Comparison of ENCODE assay signal across 12 mouse cellular contexts in the genomic region with DNA sequence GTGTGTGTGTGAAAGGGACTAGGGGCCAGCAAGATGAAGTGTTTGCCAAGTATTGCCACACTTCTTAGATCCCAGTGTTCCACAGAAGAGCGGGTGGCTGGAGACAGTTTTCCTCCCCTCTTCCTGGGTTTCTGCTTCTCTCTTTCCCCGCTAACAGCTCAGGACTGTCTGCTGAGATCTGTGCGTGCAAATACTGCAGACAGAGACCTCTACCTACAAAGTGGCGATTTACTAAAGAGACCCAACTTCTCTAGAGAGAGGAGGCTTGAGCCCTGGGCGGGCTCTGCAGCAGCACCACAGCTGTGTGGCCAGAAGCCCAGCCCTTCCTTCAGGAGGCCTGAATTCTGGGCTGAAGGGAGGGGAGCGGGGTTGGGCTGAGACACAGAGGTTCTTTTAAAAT. TPM values are rescaled to one million over a fixed set of nuclear protein-coding genes. Genes with fewer than 3 reads are reported as not detected.
DNase-seq lines count a peak whose midpoint lies in the region; ATAC-seq and TF ChIP-seq lines count a peak whose summit lies in the region.
"Had no signal": no experiment of that assay in that cellular context is flagged by ENCODE, and none has a peak within 500 bp of the region (broad histone marks: within the 10 kb centered on the region; RNA-seq: fewer than 3 reads in every experiment).

No protein-coding gene starts in this region.

- no peaks in the 10 kb centered on the region for H3K9me3 ChIP-seq in lung, embryonic 15.5 days

- DNase-seq in heart, adult 11 months = peak; percentile 96
- DNase-seq in heart, postnatal 25 days (ENCODE audit: low spot score) = no peak
- DNase-seq in lung, postnatal 14 days = no peak
- DNase-seq in cerebellum, postnatal 10 days = no peak
- DNase-seq in urinary bladder, adult 18-20 months (ENCODE audit: low spot score in 2 of 2) = no peak

- intact Hi-C loops in heart, postnatal 25 days (cut with DNase I) = no loop called here

- TF ChIP-seq CTCF in embryonic fibroblast, embryonic 13.5 days (IDR thresholded peaks at IDR 0.05; ENCODE audit: borderline replicate concordance, insufficient read depth, low read length) = no peak

- peak overlapping the region; percentile 58 for H3K4me3 ChIP-seq in lung, embryonic 15.5 days
- H3K4me3 ChIP-seq in embryonic fibroblast, embryonic 13.5 days (ENCODE audit: insufficient read depth, low read length) = no peak overlapping the region
- peak overlapping the region; percentile 78 for H3K4me3 ChIP-seq in myocyte

- H3K27me3 ChIP-seq in lung, embryonic 15.5 days = no peaks in the 10 kb centered on the region
- no peaks in the 10 kb centered on the region for H3K27me3 ChIP-seq in myocyte (ENCODE audit: control insufficient read depth, insufficient read depth, insufficient read length)

- H3K4me2 ChIP-seq in lung, embryonic 15.5 days = peak overlapping the region; percentile 83
- peak overlapping the region; percentile 83 for H3K4me2 ChIP-seq in myocyte (ENCODE audit: low read depth)

- ATAC-seq in lung, embryonic 15.5 days (ENCODE audit: borderline replicate concordance, extremely low read depth, low FRiP score, low TSS enrichment) = no peak
- ATAC-seq: CD4-positive, CD25-positive, alpha-beta regulatory T cell, adult 4 months; forebrain, embryonic 16.5 days; midbrain, embryonic 16.5 days had no signal

- peaks cover 44% of the 10 kb centered on the region for H3K4me1 ChIP-seq in lung, embryonic 15.5 days
- H3K4me1 ChIP-seq in embryonic fibroblast, embryonic 13.5 days (ENCODE audit: control insufficient read depth, insufficient read depth, low read length) = peaks cover 6% of the 10 kb centered on the region; the same call in 1 of the 2 replicates

- H3K9ac ChIP-seq in lung, embryonic 15.5 days = 0 out of 2 replicates have a peak overlapping the region, but pooled peaks have one; percentile 8
- H3K9ac ChIP-seq: liver, embryonic 14.5 days had no signal

- no peaks in the 10 kb centered on the region for H3K36me3 ChIP-seq in lung, embryonic 15.5 days
- H3K36me3 ChIP-seq in myocyte (ENCODE audit: control insufficient read depth, insufficient read depth) = peaks cover 5% of the 10 kb centered on the region

- H3K27ac ChIP-seq in lung, embryonic 15.5 days = peak overlapping the region; percentile 88
- peak overlapping the region; percentile 30 for H3K27ac ChIP-seq in embryonic fibroblast, embryonic 13.5 days (ENCODE audit: insufficient read depth, low read length)
- H3K27ac ChIP-seq: liver, embryonic 14.5 days had no signal

- H3ac ChIP-seq in myocyte (ENCODE audit: control insufficient read depth, insufficient read length) = no peak overlapping the region

- no peak for TF ChIP-seq POLR2A in embryonic fibroblast, embryonic 13.5 days (IDR thresholded peaks at IDR 0.05; ENCODE audit: low read depth, low read length)
- TF ChIP-seq POLR2A in myocyte (IDR thresholded peaks at IDR 0.05; ENCODE audit: insufficient read length, low read depth) = no peak

- peaks cover 73% of the 10 kb centered on the region for H3K79me2 ChIP-seq in myocyte (ENCODE audit: control insufficient read depth, insufficient read depth)

- WGBS in lung, embryonic 15.5 days = 27% methylated on average over 6 of the region's 6 CpGs

TF ChIP-seq in myocyte, 11 proteins besides CTCF, POLR2A, EP300 and RAD21:
- TF ChIP-seq REST (IDR thresholded peaks at IDR 0.05; ENCODE audit: insufficient read depth, insufficient read length) (no peak), E2F4 (IDR thresholded peaks at IDR 0.05; ENCODE audit: insufficient read depth) (no peak), CEBPB (IDR thresholded peaks at IDR 0.05; ENCODE audit: insufficient read depth, poor library complexity, severe bottlenecking) (0 out of 2 replicates have a peak, but pooled peaks have one; percentile 22)
TF ChIP-seq in myocyte: peak in this region for 1.

RNA-seq across cellular contexts. Expression of gene Csrp1, which starts 34.5 kb away (rescaled TPM):
- total RNA-seq in heart, postnatal 25 days (2021) = 10 to 100 TPM; 48.0 to 56.7 TPM
- polyA plus RNA-seq in lung, embryonic 15.5 days (2015; fragmentation: Nextera tagmentation; extraction: Ambion mirVana) = 275 and 280 TPM in 2 replicates
- 453 and 629 TPM in 2 replicates for polyA plus RNA-seq in embryonic fibroblast, embryonic 13.5 days (2011; ENCODE audit: insufficient read length, low read depth, missing spikeins)
- 219 TPM for polyA plus RNA-seq in myocyte (2012; fragmentation: generic; extraction: Trizol)
